Mouse (Mus musculus) neural tube, embryonic 10.5 days (tissue): ENCODE results near the gene Sp2.
A peak's percentile ranks its signal among the peaks of the same experiment; 100 is the strongest.

Source experiments
- DNase-seq: peaks from one replicate; pipeline ENCODE4 v3.0.0-alpha.2; 2017; ENCODE audit warnings: low spot score; ENCODE audit errors: extremely low spot score

The Sp2 gene

DNA sequence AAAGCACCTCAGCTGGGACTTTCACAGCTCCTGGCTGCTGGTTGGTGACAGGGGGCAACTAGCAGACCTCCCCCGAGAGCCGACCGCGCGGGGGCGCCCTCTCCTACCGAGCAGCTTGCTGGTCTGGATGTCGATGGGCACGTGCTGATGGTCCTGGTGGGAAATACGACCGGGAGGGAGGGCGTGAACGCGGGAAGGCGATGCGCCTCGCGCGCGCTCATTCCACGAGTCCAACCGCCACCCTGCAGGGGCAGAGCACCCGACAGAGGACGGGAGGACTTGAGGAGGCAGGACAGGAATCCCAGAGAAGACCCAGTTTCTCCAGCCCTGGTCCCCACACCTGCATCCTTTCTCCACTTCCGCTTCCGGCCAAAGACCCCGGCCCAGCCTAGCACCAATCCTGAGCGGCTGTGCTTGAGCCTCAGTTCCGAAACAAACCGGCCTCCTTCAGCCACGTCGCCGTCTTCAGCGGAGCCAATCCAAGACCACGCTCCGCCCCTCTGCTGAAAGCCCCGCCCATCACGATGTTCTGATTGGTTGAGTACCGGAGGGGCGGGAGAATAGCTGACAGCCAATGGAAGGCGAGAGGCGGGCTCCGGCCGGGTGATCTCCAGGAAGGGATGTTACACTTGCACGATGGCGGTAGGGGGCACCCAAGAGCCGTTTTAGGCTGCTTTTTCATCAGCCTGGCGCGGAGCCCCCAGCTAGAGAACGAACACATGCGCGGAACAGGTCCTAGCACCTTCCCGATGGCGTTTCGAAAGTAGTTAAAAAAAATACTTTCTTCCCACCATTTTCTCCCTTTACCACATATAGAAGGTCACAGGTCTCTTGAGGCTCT is 66.5 kb downstream of the Sp2 start, which contains the start of gene Cdk5rap3:
TSS of gene Cdk5rap3 (minus strand) at position 453 of the 841 bp plus-strand sequence.
- DNase-seq = peak; percentile 100

DNA sequence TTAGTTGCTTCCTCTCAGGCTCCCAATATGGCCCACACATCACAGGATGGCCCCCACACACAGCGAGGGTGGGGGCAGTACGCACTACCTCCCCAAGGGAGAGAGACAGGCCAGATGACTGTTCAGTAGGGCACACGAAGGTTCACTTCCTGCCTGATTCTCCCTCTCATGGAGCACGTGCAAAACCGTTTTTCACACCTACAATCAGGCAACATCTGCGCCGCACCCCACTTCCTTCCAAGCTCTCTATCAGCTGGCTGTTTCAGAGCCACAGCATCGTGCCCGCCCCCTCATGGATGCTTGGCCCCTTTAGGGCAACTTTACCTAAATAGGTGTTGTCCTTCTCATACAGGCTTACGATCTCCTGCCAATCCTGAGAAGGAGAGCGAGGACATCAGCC is 70.1 kb downstream of the Sp2 start:
- DNase-seq = no peak

DNA sequence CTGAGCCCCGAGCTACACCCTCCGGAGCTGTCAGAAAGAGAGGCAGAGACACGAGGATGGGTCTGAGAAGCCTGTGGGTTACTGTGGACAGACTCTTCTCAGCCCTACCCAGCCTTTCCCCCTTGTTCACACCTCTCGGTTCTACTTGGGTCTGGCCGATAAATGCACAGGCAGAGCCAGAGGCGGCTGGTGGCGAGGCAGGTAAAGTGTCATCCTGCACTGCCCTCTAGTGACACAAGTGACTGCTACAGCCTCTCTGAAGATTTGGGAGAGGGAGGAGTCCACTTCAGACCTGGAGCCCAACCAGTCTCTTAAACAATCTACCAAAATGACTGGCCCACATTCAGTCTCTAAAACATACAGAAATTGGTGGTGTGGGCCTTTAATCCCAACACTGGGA is 72.8 kb downstream of the Sp2 start:
- DNase-seq = peak; percentile 85

DNA sequence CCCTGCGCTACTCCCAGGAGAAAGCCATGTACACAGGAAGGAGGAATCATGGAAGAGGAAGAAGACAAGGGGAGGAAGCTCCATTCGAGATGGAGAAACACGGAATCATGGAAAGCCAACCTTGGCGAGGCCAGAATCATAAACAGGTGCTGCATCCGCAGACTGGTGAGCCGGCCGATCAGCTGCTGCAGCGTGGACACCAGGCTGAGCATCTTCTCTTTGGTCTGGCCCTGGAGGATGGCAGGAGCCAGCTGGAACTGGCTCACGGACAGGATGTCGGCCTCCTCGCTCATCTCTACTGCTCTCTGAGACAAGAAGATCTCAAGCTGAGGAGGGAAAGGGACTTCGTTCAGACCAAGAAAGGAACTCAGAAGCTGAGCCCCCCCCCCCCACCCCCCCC is 74.2 kb downstream of the Sp2 start:
- DNase-seq = no peak

DNA sequence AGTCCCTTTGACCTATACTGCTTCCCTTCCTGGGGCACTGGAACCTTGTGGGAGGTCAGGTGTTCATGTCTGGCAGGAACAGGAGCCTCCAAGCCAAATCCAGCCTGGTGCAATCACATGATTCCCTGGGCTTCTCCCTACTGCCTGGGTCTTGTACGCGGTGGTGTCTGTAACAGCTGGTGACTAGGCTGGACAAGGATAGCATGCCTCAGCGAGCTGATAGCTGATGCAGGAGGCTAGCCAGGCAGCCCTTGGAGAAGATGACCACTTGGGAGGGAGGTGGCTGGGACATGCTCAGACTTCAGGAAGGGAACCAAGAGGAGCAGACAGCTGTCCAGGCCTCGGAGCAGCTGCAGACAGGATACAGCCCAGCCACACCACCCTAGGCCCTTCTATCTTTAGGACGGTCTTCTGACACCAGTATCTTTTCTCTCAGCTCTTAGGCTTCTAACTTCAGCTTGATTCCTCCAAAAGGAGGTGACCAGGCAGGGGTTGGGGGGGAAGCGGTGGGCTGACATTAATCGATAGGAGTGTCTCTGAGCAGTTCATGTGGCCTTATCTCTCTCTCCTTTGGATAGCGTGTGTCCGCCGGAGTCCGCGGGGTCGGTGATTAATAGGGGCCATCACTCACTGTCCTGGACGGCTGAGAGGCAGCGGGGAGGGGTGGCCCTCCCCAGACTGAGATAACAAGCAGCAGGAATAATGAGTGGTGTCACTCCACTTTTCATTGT is 76.2 kb downstream of the Sp2 start:
- peak; percentile 58 for DNase-seq
